Mouse (Mus musculus) c-Kit-positive CD71-positive TER-119-negative erythroid progenitor cells, embryonic 14.5 days (primary cell): ENCODE measurements at regions not wholly inside any gene's neighbourhood (a gene's known extent, or its start where the extent isn't known, plus 50 kb on each side); places are given as distances from the start of the nearest gene placed in this dataset.
A peak's percentile ranks its signal among the peaks of the same experiment; 100 is the strongest.

ENCODE experiments used
- DNase-seq: peaks from one replicate; pipeline ENCODE4 v3.0.0-alpha.2; 2013; ENCODE audit warnings: low read depth

GRCm38 (mm10) chr2:133020173-133020837 is 74.6 kb upstream of the Fermt1 start:
- peak; percentile 5 for DNase-seq

GRCm38 (mm10) chr2:133021244-133021643 is 75.5 kb upstream of the Fermt1 start:
- no peak for DNase-seq

GRCm38 (mm10) chr2:133027038-133027437 is 81.3 kb upstream of the Fermt1 start:
- no peak for DNase-seq

- no peak for DNase-seq
These were observed 89.7 kb upstream of the Fermt1 start for GRCm38 (mm10) chr2:133035421-133035820.

GRCm38 (mm10) chr2:133040708-133041107 is 95.0 kb upstream of the Fermt1 start:
- DNase-seq: no peak

GRCm38 (mm10) chr2:133077698-133078356 is 132.1 kb upstream of the Fermt1 start:
- no peak for DNase-seq

- no peak for DNase-seq
These were observed 145.3 kb upstream of the Fermt1 start for GRCm38 (mm10) chr2:133090976-133091375.

- DNase-seq: peak; percentile 41
These were observed 167.9 kb upstream of the Fermt1 start for GRCm38 (mm10) chr2:133113642-133114041.

GRCm38 (mm10) chr2:133118651-133119050 is 172.9 kb upstream of the Fermt1 start:
- DNase-seq: no peak

GRCm38 (mm10) chr2:133125212-133125801 is 179.6 kb upstream of the Fermt1 start:
- no peak for DNase-seq

GRCm38 (mm10) chr2:133134878-133135277 is 189.2 kb upstream of the Fermt1 start:
- no peak for DNase-seq

GRCm38 (mm10) chr2:133138877-133139276 is 193.2 kb upstream of the Fermt1 start:
- no peak for DNase-seq

- no peak for DNase-seq
These were observed 195.8 kb upstream of the Fermt1 start for GRCm38 (mm10) chr2:133141341-133142035.

- DNase-seq: no peak
These were observed 206.8 kb upstream of the Fermt1 start for GRCm38 (mm10) chr2:133152461-133152860.

- peak; percentile 11 for DNase-seq
These were observed 210.8 kb upstream of the Fermt1 start for GRCm38 (mm10) chr2:133156537-133156936.

- DNase-seq: no peak
These were observed 212.5 kb upstream of the Fermt1 start for GRCm38 (mm10) chr2:133158206-133158605.

- DNase-seq: no peak
These were observed 213.7 kb upstream of the Fermt1 start for GRCm38 (mm10) chr2:133159398-133159797.

GRCm38 (mm10) chr2:133176411-133176810 is 230.7 kb upstream of the Fermt1 start:
- DNase-seq: no peak

- DNase-seq: no peak
These were observed 235.5 kb upstream of the Fermt1 start for GRCm38 (mm10) chr2:133181216-133181615.

- no peak for DNase-seq
These were observed 237.2 kb upstream of the Fermt1 start for GRCm38 (mm10) chr2:133182920-133183319.

- no peak for DNase-seq
These were observed 258.7 kb upstream of the Fermt1 start for GRCm38 (mm10) chr2:133204295-133204866.

- no peak for DNase-seq
These were observed 262.8 kb upstream of the Fermt1 start for GRCm38 (mm10) chr2:133208498-133208897.
